Mouse (Mus musculus): ENCODE results near the gene Gm20695. TPM values are rescaled to one million over a fixed set of nuclear protein-coding genes. Genes with fewer than 3 reads are reported as not detected.

The Gm20695 gene
- polyA plus RNA-seq, 1 experiment from 2014 or later, result 4.4 TPM

- WGBS, result 0% methylated on average over 33 of the region's 33 CpGs
- peak; percentile 94 for DNase-seq (ENCODE audit: low spot score)
- H3K4me1 ChIP-seq (ENCODE audit: control insufficient read depth, insufficient read depth, low read length), result no peaks in the 10 kb centered on the region; the same call in 1 of the 2 replicates
These were observed 24.2 kb downstream of the Gm20695 start, which contains the start of the genes 1700037C18Rik and Cluap1 for GRCm38 (mm10) chr16:3908537-3909111. Gene 1700037C18Rik (minus strand): TSS chr16:3908689. Gene Cluap1 (plus strand): TSS chr16:3908801.

GRCm38 (mm10) chr16:3909118-3909517, 24.7 kb downstream of the Gm20695 start:
- DNase-seq (ENCODE audit: low spot score) (no peak), ATAC-seq (replicated peaks; ENCODE audit: insufficient number of reproducible peaks, low FRiP score, low TSS enrichment, low read depth) (no peak; the same call in 1 of the 2 replicates)
- Histone ChIP-seq H3K4me2 (ENCODE audit: low read depth, low read length) (peak overlapping the region; percentile 75), H3K27ac (replicated peaks; ENCODE audit: low read depth, low read length) (no peak overlapping the region), H3K36me3 (replicated peaks; ENCODE audit: control insufficient read depth, insufficient read depth, low read depth, low read length) (no peaks in the 10 kb centered on the region; the same call in 1 of the 2 replicates), H3K4me3 (ENCODE audit: low read depth, low read length) (peak overlapping the region; percentile 56), H3K9me3 (replicated peaks; ENCODE audit: control insufficient read depth, low read length) (no peaks in the 10 kb centered on the region), H3K27me3 (ENCODE audit: control insufficient read depth, insufficient read depth, low read length) (no peaks in the 10 kb centered on the region), H3K4me1 (ENCODE audit: control insufficient read depth, insufficient read depth, low read length) (no peaks in the 10 kb centered on the region; the same call in 1 of the 2 replicates), H3K9ac (replicated peaks; ENCODE audit: low read length) (peak overlapping the region; percentile 68)
- WGBS, result 12% methylated on average over 20 of the region's 20 CpGs

More at GRCm38 (mm10) chr16:3908537-3909111, 24.2 kb downstream of the Gm20695 start, which contains the start of the genes 1700037C18Rik and Cluap1:
- Histone ChIP-seq H3K9me3 (replicated peaks; ENCODE audit: control insufficient read depth, low read length) (no peaks in the 10 kb centered on the region), H3K4me3 (ENCODE audit: low read depth, low read length) (peak within 1 kb of the TSS; percentile 56), H3K27me3 (ENCODE audit: control insufficient read depth, insufficient read depth, low read length) (no peaks in the 10 kb centered on the region), H3K36me3 (replicated peaks; ENCODE audit: control insufficient read depth, insufficient read depth, low read depth, low read length) (no peaks in the 10 kb centered on the region; the same call in 1 of the 2 replicates), H3K27ac (replicated peaks; ENCODE audit: low read depth, low read length) (no peak within 1 kb of the TSS), H3K4me2 (ENCODE audit: low read depth, low read length) (peak within 1 kb of the TSS; percentile 75), H3K9ac (replicated peaks; ENCODE audit: low read length) (peak within 1 kb of the TSS; percentile 68)
- ATAC-seq (replicated peaks; ENCODE audit: insufficient number of reproducible peaks, low FRiP score, low TSS enrichment, low read depth), result peak; percentile 98

GRCm38 (mm10) chr16:3920756-3921155, 36.3 kb downstream of the Gm20695 start:
- Histone ChIP-seq H3K9ac (replicated peaks; ENCODE audit: low read length) (no peak overlapping the region), H3K4me3 (ENCODE audit: low read depth, low read length) (no peak overlapping the region), H3K36me3 (replicated peaks; ENCODE audit: control insufficient read depth, insufficient read depth, low read depth, low read length) (peaks cover 3% of the 10 kb centered on the region), H3K27ac (replicated peaks; ENCODE audit: low read depth, low read length) (no peak overlapping the region), H3K9me3 (replicated peaks; ENCODE audit: control insufficient read depth, low read length) (no peaks in the 10 kb centered on the region), H3K4me2 (ENCODE audit: low read depth, low read length) (no peak overlapping the region), H3K27me3 (ENCODE audit: control insufficient read depth, insufficient read depth, low read length) (no peaks in the 10 kb centered on the region), H3K4me1 (ENCODE audit: control insufficient read depth, insufficient read depth, low read length) (no peaks in the 10 kb centered on the region; the same call in 1 of the 2 replicates)
- WGBS, result 90% methylated on average over 2 of the region's 2 CpGs
- ATAC-seq (replicated peaks; ENCODE audit: insufficient number of reproducible peaks, low FRiP score, low TSS enrichment, low read depth) (no peak), DNase-seq (ENCODE audit: low spot score) (no peak)

GRCm38 (mm10) chr16:3923515-3923914, 39.1 kb downstream of the Gm20695 start:
- H3K27me3 ChIP-seq (ENCODE audit: control insufficient read depth, insufficient read depth, low read length), result no peaks in the 10 kb centered on the region
- 72% methylated on average over 3 of the region's 3 CpGs for WGBS
- no peaks in the 10 kb centered on the region; the same call in 1 of the 2 replicates for H3K4me1 ChIP-seq (ENCODE audit: control insufficient read depth, insufficient read depth, low read length)
- H3K9ac ChIP-seq (replicated peaks; ENCODE audit: low read length), result no peak overlapping the region
- DNase-seq (ENCODE audit: low spot score), result no peak
- no peak overlapping the region for H3K4me3 ChIP-seq (ENCODE audit: low read depth, low read length)
- H3K27ac ChIP-seq (replicated peaks; ENCODE audit: low read depth, low read length), result peak overlapping the region; percentile 38; the same call in 1 of the 2 replicates
- H3K4me2 ChIP-seq (ENCODE audit: low read depth, low read length), result no peak overlapping the region
- no peaks in the 10 kb centered on the region for H3K9me3 ChIP-seq (replicated peaks; ENCODE audit: control insufficient read depth, low read length)
- ATAC-seq (replicated peaks; ENCODE audit: insufficient number of reproducible peaks, low FRiP score, low TSS enrichment, low read depth), result no peak
- H3K36me3 ChIP-seq (replicated peaks; ENCODE audit: control insufficient read depth, insufficient read depth, low read depth, low read length), result peaks cover 3% of the 10 kb centered on the region

GRCm38 (mm10) chr16:3923966-3924365, 39.5 kb downstream of the Gm20695 start:
- ATAC-seq (replicated peaks; ENCODE audit: insufficient number of reproducible peaks, low FRiP score, low TSS enrichment, low read depth) (peak; percentile 86), DNase-seq (ENCODE audit: low spot score) (peak; percentile 84)
- peak overlapping the region; percentile 38 for H3K27ac ChIP-seq (replicated peaks; ENCODE audit: low read depth, low read length)
- 37% methylated on average over 4 of the region's 4 CpGs for WGBS
- no peak overlapping the region for H3K9ac ChIP-seq (replicated peaks; ENCODE audit: low read length)
- no peak overlapping the region for H3K4me3 ChIP-seq (ENCODE audit: low read depth, low read length)
- no peak overlapping the region for H3K4me2 ChIP-seq (ENCODE audit: low read depth, low read length)
- H3K9me3 ChIP-seq (replicated peaks; ENCODE audit: control insufficient read depth, low read length), result no peaks in the 10 kb centered on the region
- H3K36me3 ChIP-seq (replicated peaks; ENCODE audit: control insufficient read depth, insufficient read depth, low read depth, low read length), result peaks cover 3% of the 10 kb centered on the region
- H3K27me3 ChIP-seq (ENCODE audit: control insufficient read depth, insufficient read depth, low read length), result no peaks in the 10 kb centered on the region
- no peaks in the 10 kb centered on the region; the same call in 1 of the 2 replicates for H3K4me1 ChIP-seq (ENCODE audit: control insufficient read depth, insufficient read depth, low read length)

- Histone ChIP-seq H3K27me3 (ENCODE audit: control insufficient read depth, insufficient read depth, low read length) (no peaks in the 10 kb centered on the region), H3K4me3 (ENCODE audit: low read depth, low read length) (no peak overlapping the region), H3K9ac (replicated peaks; ENCODE audit: low read length) (no peak overlapping the region), H3K4me2 (ENCODE audit: low read depth, low read length) (no peak overlapping the region), H3K36me3 (replicated peaks; ENCODE audit: control insufficient read depth, insufficient read depth, low read depth, low read length) (peaks cover 3% of the 10 kb centered on the region), H3K9me3 (replicated peaks; ENCODE audit: control insufficient read depth, low read length) (no peaks in the 10 kb centered on the region), H3K4me1 (ENCODE audit: control insufficient read depth, insufficient read depth, low read length) (no peaks in the 10 kb centered on the region; the same call in 1 of the 2 replicates), H3K27ac (replicated peaks; ENCODE audit: low read depth, low read length) (no peak overlapping the region)
- DNase-seq (ENCODE audit: low spot score), result no peak
- 69% methylated on average over 1 of the region's 1 CpGs for WGBS
- ATAC-seq (replicated peaks; ENCODE audit: insufficient number of reproducible peaks, low FRiP score, low TSS enrichment, low read depth), result no peak
These were observed 44.1 kb downstream of the Gm20695 start for GRCm38 (mm10) chr16:3928582-3928981.

GRCm38 (mm10) chr16:3929151-3929550, 44.7 kb downstream of the Gm20695 start:
- H3K4me2 ChIP-seq (ENCODE audit: low read depth, low read length), result no peak overlapping the region
- no peak overlapping the region for H3K27ac ChIP-seq (replicated peaks; ENCODE audit: low read depth, low read length)
- no peak overlapping the region for H3K4me3 ChIP-seq (ENCODE audit: low read depth, low read length)
- peaks cover 3% of the 10 kb centered on the region for H3K36me3 ChIP-seq (replicated peaks; ENCODE audit: control insufficient read depth, insufficient read depth, low read depth, low read length)
- ATAC-seq (replicated peaks; ENCODE audit: insufficient number of reproducible peaks, low FRiP score, low TSS enrichment, low read depth), result no peak
- no peak overlapping the region for H3K9ac ChIP-seq (replicated peaks; ENCODE audit: low read length)
- WGBS, result 78% methylated on average over 7 of the region's 7 CpGs
- peak; percentile 3 for DNase-seq (ENCODE audit: low spot score)
- H3K4me1 ChIP-seq (ENCODE audit: control insufficient read depth, insufficient read depth, low read length), result no peaks in the 10 kb centered on the region
- no peaks in the 10 kb centered on the region for H3K27me3 ChIP-seq (ENCODE audit: control insufficient read depth, insufficient read depth, low read length)
- H3K9me3 ChIP-seq (replicated peaks; ENCODE audit: control insufficient read depth, low read length), result no peaks in the 10 kb centered on the region

GRCm38 (mm10) chr16:3933536-3933935, 49.1 kb downstream of the Gm20695 start:
- no peak for ATAC-seq (replicated peaks; ENCODE audit: insufficient number of reproducible peaks, low FRiP score, low TSS enrichment, low read depth)
- DNase-seq (ENCODE audit: low spot score), result no peak
- Histone ChIP-seq H3K36me3 (replicated peaks; ENCODE audit: control insufficient read depth, insufficient read depth, low read depth, low read length) (no peaks in the 10 kb centered on the region; the same call in 1 of the 2 replicates), H3K27me3 (ENCODE audit: control insufficient read depth, insufficient read depth, low read length) (no peaks in the 10 kb centered on the region), H3K4me3 (ENCODE audit: low read depth, low read length) (no peak overlapping the region), H3K4me1 (ENCODE audit: control insufficient read depth, insufficient read depth, low read length) (no peaks in the 10 kb centered on the region), H3K9me3 (replicated peaks; ENCODE audit: control insufficient read depth, low read length) (no peaks in the 10 kb centered on the region), H3K4me2 (ENCODE audit: low read depth, low read length) (no peak overlapping the region), H3K27ac (replicated peaks; ENCODE audit: low read depth, low read length) (no peak overlapping the region), H3K9ac (replicated peaks; ENCODE audit: low read length) (no peak overlapping the region)
- 87% methylated on average over 6 of the region's 6 CpGs for WGBS

Measured in embryonic facial prominence, embryonic 11.5 days (tissue).